Mouse (Mus musculus) central nervous system, embryonic 11.5 days (tissue): ENCODE data around the gene Eif2b3. TPM values are rescaled to one million over a fixed set of nuclear protein-coding genes. Genes with fewer than 3 reads are reported as not detected.

Experiments
- polyA plus RNA-seq: library from polyadenylated mRNA; depleted of rRNA; stranded (reverse); fragments of >200 nt; gene quantifications from 2 replicates; pipeline ENCODE4 v1.2.3, GENCODE M21; 2012; rRNA removed

The Eif2b3 gene
- 32.6 and 34.8 TPM in 2 replicates for polyA plus RNA-seq

DNA sequence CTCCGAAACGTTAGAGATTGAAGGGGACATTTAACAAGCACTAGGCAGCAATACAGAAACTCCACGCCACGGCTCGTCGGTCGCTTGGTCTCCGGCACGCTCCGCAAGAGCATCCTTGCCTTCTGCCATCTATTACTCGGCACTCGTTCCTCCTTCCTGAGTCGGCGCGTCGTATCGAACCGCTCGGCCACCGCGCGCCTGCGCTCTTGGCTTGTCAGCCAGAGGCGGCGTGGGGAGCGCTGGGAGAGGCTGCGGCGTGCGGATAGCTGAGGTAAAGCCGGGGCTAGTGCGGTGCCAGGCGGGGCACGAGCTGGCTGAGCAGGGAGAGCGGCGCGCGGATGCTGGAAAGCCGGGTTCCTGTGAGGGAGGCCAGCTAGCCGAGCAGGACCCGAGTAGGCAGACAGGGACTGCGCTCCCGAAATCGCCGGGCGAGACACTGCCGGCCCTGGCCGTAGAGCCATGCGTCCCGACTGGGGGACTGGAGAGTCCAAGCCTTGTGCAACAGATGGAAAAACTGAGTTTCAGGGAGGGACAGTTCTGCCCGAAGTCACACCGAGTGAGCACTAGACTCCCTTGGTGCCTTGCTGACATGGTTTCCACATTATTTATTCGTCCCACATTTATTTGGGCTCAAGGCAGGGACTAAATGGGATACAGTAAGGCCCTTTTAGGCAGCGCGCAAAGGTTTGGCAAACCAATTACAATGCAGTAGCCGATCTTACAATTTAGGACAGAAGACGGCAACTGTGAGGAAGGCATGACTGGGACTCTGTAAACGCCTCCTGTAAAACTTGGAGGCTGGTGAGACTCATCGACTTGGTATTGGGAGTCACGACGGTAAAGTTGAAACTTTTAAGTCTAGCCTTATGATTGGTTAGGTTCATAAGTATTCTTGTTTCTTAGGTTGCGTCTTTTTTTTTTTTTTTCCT is at the start of gene Eif2b3:
Gene Eif2b3 (plus strand): TSS at position 197 of the 929 bp plus-strand sequence.

DNA sequence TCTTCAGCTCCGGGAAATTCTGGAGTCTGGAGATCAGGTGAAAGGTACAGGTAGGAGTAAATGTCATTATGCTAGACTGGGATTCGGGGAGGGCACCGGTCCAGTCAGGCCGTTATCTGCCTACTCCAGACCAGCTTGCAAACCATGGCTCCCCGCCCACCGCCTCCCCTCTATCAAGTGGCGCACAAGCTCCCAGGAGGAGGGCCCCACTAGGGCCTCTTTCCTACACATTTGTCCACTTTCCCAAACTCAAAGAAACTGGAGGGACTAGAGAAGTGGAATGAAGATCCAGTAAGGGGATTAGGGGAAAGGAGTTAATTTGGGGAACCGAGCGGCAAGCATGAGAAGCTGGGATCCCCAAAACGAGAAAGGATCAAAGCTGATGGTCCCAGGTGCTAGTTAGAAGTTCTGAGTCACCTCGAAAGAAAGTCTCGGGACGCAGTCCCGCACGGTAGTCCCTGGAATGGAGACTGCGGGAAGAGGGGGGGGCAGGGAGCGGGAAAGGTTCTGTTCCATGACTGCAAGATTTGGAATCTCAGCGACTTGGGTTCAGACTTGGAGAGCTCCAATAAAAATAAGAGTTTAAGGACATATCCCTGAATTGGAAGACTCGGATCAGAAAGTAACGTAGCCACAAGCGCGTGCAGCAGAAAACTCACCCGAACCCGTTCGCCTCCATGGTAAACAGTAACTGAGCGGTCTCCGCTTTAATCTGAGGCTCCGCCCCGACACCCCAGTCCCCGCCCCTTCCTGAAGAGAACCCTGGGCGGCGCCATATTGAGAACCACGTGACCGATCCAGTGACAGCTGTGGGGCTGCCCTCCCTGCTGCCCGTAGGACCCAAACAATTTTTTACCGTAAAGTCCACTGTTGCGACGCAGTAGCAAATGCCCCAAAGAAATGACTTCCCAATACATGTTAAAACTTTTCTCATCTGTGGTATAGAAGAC is 25.3 kb upstream of the Eif2b3 start, which contains the start of gene Urod:
Gene Urod (minus strand): TSS at position 742 of the 950 bp plus-strand sequence.

DNA sequence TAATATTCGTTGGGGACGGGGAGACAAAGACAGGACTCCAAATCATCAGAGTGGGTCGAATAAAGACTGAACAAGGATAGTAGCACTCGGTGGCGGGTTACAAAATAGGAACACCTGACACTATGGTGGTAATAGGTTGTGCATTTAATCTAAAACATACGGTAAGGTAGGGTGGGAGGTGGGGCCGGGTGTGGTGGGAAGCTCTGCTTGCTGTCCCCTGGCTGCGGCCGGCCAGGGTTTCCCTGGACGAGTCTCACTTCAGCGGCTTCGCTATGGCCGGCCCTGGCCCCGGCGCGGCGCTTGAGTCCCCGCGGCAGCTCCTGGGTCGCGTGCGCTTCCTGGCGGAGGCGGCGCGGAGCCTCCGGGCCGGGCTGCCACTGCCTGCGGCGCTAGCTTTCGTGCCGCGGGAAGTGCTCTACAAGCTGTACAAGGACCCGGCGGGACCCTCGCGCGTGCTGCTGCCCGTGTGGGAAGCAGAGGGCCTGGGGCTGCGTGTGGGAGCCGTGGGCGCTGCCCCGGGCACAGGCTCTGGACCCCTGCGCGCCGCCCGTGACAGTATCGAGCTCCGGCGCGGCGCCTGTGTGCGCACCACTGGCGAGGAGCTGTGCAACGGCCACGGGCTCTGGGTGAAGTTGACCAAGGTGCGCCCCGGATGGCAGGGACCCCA is 23.9 kb upstream of the Eif2b3 start, which contains the start of gene Hectd3:
Gene Hectd3 (plus strand): TSS at position 187 of the 667 bp plus-strand sequence.

DNA sequence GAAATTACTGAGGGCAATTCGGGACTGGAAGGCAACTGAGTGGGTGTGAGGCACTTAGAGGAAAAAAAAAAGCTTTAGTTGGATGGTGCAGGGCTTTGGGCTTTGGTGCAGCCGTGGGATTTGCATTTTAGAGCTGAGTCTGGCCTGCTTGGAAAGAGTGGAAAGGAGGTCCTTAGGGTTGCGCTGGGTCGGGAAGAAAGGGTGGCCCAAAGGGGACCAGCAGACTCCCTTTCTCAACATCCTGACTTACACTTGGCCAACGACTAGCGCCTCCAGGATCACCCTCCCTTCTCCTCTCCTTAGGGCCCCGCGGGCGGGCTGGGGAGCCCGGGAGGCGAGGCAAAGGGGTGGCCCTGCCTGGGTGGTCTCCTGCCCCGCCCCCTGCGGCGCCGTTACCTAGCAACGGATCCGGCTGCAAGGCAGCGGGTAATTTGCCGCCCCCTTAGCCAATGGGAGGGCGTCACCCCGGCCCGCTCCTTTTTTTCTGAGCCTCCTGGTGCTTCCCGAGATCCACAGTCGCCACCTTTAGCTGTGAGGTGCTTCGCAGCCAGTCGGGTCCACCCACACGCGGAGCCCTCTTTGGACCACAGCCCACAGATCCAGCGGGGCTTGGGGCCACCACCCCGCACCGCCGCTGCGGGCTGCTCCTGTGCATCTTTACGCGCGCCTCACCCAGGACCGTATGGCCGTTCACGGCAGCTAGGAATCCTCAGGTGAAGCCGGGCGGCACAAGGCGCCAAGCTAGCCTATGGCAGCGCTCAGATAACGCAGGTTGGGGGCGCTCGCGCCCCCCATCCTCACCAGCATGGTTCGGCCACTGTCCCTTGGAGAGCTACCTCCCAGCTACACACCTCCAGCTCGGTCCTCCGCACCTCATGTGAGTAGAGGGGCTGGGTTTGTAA is 76.6 kb downstream of the Eif2b3 start, which contains the start of gene Ptch2:
Gene Ptch2 (plus strand): TSS at position 525 of the 902 bp plus-strand sequence.

DNA sequence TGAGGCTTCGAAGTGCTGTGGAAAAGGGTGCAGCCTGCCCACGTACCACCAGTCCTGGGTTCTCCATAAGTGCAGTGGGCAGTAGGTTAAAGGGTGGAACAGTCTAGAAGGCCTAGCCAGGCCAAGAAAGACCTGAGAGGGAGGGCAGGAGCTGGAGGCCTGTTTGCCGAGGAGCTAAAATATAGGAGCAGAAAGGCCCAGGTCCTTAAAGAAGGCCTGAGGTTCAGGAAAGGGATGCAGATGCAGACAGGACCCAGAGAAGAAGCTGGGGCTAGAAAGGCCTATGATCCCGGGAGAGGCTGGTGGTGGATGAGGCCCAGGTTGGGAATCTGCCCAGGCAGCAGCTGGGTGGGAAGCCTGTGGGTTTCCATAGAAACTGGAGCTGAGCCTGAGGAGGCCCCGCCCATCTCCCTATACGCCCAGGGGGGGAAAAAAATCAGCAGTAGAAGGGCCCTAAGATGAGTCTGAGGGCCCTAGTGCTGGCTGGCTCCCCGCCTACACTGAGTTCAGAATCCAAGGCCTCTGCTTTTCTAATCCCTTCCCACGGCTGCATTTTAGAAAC is 106.2 kb downstream of the Eif2b3 start, which contains the start of gene Btbd19:
Gene Btbd19 (minus strand): TSS at position 378 of the 562 bp plus-strand sequence.

DNA sequence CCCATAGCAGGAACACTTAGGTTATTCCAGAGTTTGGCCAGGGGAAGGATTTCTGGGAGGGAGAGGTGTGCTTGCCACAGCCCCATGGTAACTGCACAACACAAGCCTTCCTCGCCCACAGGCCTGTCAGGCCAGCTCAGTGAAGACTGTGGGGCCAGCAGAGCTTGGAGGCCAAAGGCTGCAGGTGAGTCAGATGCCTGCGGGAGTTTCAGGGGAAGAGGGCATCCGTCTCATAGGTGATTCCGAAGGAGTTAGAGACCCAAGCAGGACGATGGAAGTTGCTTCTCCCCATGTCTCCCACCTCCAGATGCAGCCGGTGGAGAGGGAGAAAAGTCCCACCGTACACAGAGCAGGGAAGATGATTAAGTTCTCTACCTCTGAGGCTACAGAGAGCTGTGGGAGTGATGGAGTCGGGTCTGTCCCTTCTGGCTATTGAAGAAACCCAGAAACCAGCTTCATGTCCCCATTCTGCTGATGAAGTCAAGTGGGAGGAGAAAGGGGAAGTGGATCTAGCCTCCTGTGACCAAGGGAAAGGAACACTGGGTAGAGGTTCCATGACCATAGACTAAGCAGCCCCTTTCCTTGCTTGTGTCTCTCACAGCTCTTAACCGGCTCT is 107.6 kb downstream of the Eif2b3 start, which contains the start of gene Tctex1d4:
Gene Tctex1d4 (plus strand): TSS at position 120 of the 616 bp plus-strand sequence.

DNA sequence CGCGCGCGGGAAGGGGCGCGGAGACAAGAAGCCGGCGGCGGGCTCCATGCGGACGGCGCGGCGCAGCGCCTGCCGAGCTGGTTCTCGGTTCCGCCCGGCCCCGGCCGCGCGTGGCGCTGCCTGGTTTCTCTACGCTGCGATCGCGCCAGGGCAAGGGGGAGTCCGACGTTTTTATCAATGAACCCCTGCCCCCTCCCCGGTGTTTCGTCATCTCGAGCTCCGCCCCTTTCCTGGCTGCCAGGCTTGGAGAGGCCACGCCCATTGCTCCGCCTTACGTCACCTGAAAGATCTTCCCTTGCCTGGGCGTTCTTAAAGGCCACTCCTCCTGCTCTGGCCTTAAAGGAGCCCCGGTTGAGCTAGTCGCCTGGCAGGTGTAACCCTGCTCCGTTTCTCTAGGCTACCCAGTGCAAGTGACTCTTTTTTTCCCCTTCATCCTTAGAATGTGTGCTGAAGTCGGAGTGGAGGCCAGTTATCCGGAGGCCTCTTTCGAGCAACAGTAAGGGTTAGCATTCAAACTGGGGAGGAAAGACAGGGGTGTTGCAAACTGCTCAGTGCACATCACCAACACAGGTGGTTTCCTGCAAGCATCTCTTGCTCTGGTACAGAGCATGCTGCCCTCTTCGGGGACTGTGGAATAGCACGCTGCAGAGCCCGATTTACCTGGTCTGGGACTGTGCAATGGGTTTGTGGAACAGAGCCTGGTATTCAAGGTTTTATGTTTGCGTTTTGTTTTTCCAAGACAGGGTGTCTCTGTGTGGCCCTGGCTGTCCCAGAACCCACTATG is 114.8 kb downstream of the Eif2b3 start, which contains the start of gene Plk3:
Gene Plk3 (minus strand): TSS at position 147 of the 784 bp plus-strand sequence.

Other genes starting within 250 kb of the Eif2b3 start
- gene Toe1, start 211.8 kb upstream of the Eif2b3 start, polyA plus RNA-seq = 32.8 and 42.0 TPM in 2 replicates
- 21.6 and 26.6 TPM in 2 replicates for gene Mutyh, start 211.7 kb upstream of the Eif2b3 start, polyA plus RNA-seq
- gene Hpdl, start 197.7 kb upstream of the Eif2b3 start, polyA plus RNA-seq = 0.28 and 0.76 TPM in 2 replicates
- 13.2 and 16.7 TPM in 2 replicates for gene Zswim5, start 142.0 kb upstream of the Eif2b3 start, polyA plus RNA-seq
- gene Urod, start 25.0 kb upstream of the Eif2b3 start, polyA plus RNA-seq = 110 and 144 TPM in 2 replicates
- gene Hectd3, start 24.1 kb upstream of the Eif2b3 start, polyA plus RNA-seq = 19.0 and 23.6 TPM in 2 replicates
- gene Ptch2, start 76.7 kb downstream of the Eif2b3 start, polyA plus RNA-seq = 7.6 and 11.2 TPM in 2 replicates
- gene Btbd19, start 106.3 kb downstream of the Eif2b3 start, polyA plus RNA-seq = 7.0 and 7.2 TPM in 2 replicates
- 0.12 TPM in 1 of 2 replicates, not detected in the other for gene Tctex1d4, start 107.4 kb downstream of the Eif2b3 start, polyA plus RNA-seq
- 19.4 and 24.6 TPM in 2 replicates for gene Plk3, start 114.6 kb downstream of the Eif2b3 start, polyA plus RNA-seq
- gene Rps8, start 136.8 kb downstream of the Eif2b3 start, polyA plus RNA-seq = 1,842 and 2,075 TPM in 2 replicates
- 66.2 and 72.0 TPM in 2 replicates for gene Kif2c, start 163.2 kb downstream of the Eif2b3 start, polyA plus RNA-seq
- 3.4 and 6.9 TPM in 2 replicates for gene Tmem53, start 232.5 kb downstream of the Eif2b3 start, polyA plus RNA-seq
- gene Armh1, start 232.7 kb downstream of the Eif2b3 start, polyA plus RNA-seq = 0.38 and 0.40 TPM in 2 replicates